Mouse (Mus musculus): ENCODE data around the gene Krt80.

DNA sequence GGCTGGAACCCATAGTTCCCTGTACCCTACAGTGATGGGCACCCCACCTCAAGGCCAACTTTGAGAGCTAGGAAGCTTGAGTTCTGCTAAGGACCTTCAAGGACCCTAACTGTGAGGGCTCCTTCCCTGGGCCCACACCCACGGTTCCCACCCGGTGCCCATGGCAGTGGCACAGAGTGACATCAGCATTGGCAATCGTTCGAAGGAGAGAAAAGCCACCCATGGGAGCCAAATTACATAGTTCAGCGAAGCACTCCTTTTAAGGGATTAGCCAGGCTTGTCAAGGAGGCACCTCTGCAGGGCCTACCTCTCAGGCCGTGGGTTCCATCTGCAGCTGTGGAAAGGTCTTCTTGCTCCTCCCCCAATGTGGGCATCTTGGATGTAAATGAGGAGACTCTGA, 1.9 kb downstream of the Krt80 start:
- TF ChIP-seq CTCF (IDR thresholded peaks at IDR 0.05; ENCODE audit: low read depth, low read length) (no peak), POLR2A (IDR thresholded peaks at IDR 0.05; ENCODE audit: insufficient read depth, low read length) (no peak)
